Mouse (Mus musculus) hindbrain, postnatal 0 days (tissue): ENCODE results near the gene Cgref1. TPM values are rescaled to one million over a fixed set of nuclear protein-coding genes. Genes with fewer than 3 reads are reported as not detected.
A peak's percentile ranks its signal among the peaks of the same experiment; 100 is the strongest.

Source experiments
- ATAC-seq: fragments of 200-750 bp; cut with Nextera tagmentation; 2 replicates; pipeline ENCODE4 v1.8.0; 2017; ENCODE audit warnings: mild to moderate bottlenecking, moderate TSS enrichment, moderate library complexity
- DNase-seq: peaks from one replicate; pipeline ENCODE4 v3.0.0-alpha.2; 2015; ENCODE audit warnings: low spot score
- H3K27ac ChIP-seq: fragments of 300-500 bp; sonication (generic); 2 replicates; pipeline ENCODE4 v1.5.1; 2014; ENCODE audit warnings: mild to moderate bottlenecking
- H3K27me3 ChIP-seq: fragments of 300-500 bp; sonication (generic); 2 replicates; pipeline ENCODE4 v1.6.1; 2014; ENCODE audit warnings: low read length, mixed read lengths; ENCODE audit not compliant: insufficient read depth
- H3K36me3 ChIP-seq: fragments of 300-500 bp; sonication (generic); 2 replicates; pipeline ENCODE4 v1.6.1; 2014; ENCODE audit warnings: low read length, mixed read lengths; ENCODE audit not compliant: insufficient read depth
- H3K4me1 ChIP-seq: fragments of 300-500 bp; sonication (generic); 2 replicates; pipeline ENCODE4 v1.6.1; 2014; ENCODE audit warnings: antibody characterized with exemption, low read length, mixed read lengths; ENCODE audit not compliant: insufficient read depth
- H3K4me2 ChIP-seq: fragments of 300-500 bp; sonication (generic); 2 replicates; pipeline ENCODE4 v1.6.1; 2014; ENCODE audit warnings: low read depth, mild to moderate bottlenecking, low read length, moderate library complexity, mixed read lengths
- H3K4me3 ChIP-seq: fragments of 300-500 bp; sonication (generic); 2 replicates; pipeline ENCODE4 v1.5.1; 2014; ENCODE audit warnings: low read length
- H3K9ac ChIP-seq: fragments of 300-500 bp; sonication (generic); replicated peaks from 2 replicates; pipeline ENCODE4 v1.6.1; 2014; ENCODE audit warnings: mild to moderate bottlenecking, low read length, moderate library complexity, mixed read lengths
- H3K9me3 ChIP-seq: fragments of 300-500 bp; sonication (generic); 2 replicates; pipeline ENCODE4 v1.6.1; 2016; ENCODE audit warnings: low read length, mixed read lengths
- CTCF ChIP-seq: IDR thresholded peaks from 2 replicates; pipeline ENCODE4 v1.5.1; 2016; ENCODE audit warnings: antibody characterized with exemption, control low read depth, low read depth
- WGBS: fragments of 180-500 bp; shearing (Covaris S2); extraction: QIAGEN DNeasy Blood & Tissue Kit; methylation state at CpG from one replicate; pipeline ENCODE4 v1.1.7; 2014; 5-methylcytosine and 5-hydroxymethylcytosine counted together
- polyA plus RNA-seq: library from polyadenylated mRNA; unstranded; fragments of >200 nt; fragmentation: Nextera tagmentation; extraction: Ambion mirVana; gene quantifications from 2 replicates; pipeline ENCODE4 v1.2.1, GENCODE M21; 2015
- total RNA-seq: library from RNA; depleted of rRNA; stranded (reverse); fragments of >200 nt; gene quantifications from 2 replicates; pipeline ENCODE4 v1.2.3, GENCODE M21; 2014

Gene Cgref1
- total and polyA plus RNA-seq, 2 experiments from 2014 or later: 88.0 to 114 TPM

GRCm38 (mm10) chr5:30919831-30920614, 25.4 kb downstream of the Cgref1 start:
- H3K4me2 ChIP-seq: 0 out of 2 replicates have a peak overlapping the region, but pooled peaks have one; percentile 5
- H3K27me3 ChIP-seq: no peaks in the 10 kb centered on the region
- H3K9ac ChIP-seq: no peak overlapping the region
- H3K36me3 ChIP-seq: no peaks in the 10 kb centered on the region
- WGBS: 65% methylated on average over 11 of the region's 11 CpGs
- H3K4me1 ChIP-seq: peaks cover 14% of the 10 kb centered on the region
- no peaks in the 10 kb centered on the region for H3K9me3 ChIP-seq
- no peak overlapping the region for H3K27ac ChIP-seq
- TF ChIP-seq CTCF: no peak
- H3K4me3 ChIP-seq: no peak overlapping the region
- ATAC-seq (no peak), DNase-seq (no peak)

- Histone ChIP-seq H3K4me3 (no peak overlapping the region), H3K4me2 (no peak overlapping the region), H3K4me1 (peaks cover 14% of the 10 kb centered on the region), H3K27me3 (no peaks in the 10 kb centered on the region), H3K9me3 (no peaks in the 10 kb centered on the region), H3K36me3 (no peaks in the 10 kb centered on the region), H3K27ac (no peak overlapping the region), H3K9ac (no peak overlapping the region)
- no peak for DNase-seq
- ATAC-seq: no peak
- no peak for TF ChIP-seq CTCF
- 85% methylated on average over 8 of the region's 8 CpGs for WGBS
Measured at GRCm38 (mm10) chr5:30918691-30919090, 26.7 kb downstream of the Cgref1 start.

GRCm38 (mm10) chr5:30917891-30918670, 27.3 kb downstream of the Cgref1 start:
- ATAC-seq (no peak), DNase-seq (no peak)
- H3K27ac ChIP-seq: no peak overlapping the region
- no peak overlapping the region for H3K4me3 ChIP-seq
- H3K9me3 ChIP-seq: no peaks in the 10 kb centered on the region
- H3K27me3 ChIP-seq: no peaks in the 10 kb centered on the region
- no peak overlapping the region for H3K4me2 ChIP-seq
- H3K36me3 ChIP-seq: no peaks in the 10 kb centered on the region
- no peak for TF ChIP-seq CTCF
- peaks cover 14% of the 10 kb centered on the region for H3K4me1 ChIP-seq
- H3K9ac ChIP-seq: no peak overlapping the region
- 83% methylated on average over 31 of the region's 31 CpGs for WGBS

GRCm38 (mm10) chr5:30917348-30917747, 28.0 kb downstream of the Cgref1 start:
- H3K27ac ChIP-seq: no peak overlapping the region
- no peak for ATAC-seq
- H3K36me3 ChIP-seq: no peaks in the 10 kb centered on the region
- no peak for DNase-seq
- no peaks in the 10 kb centered on the region for H3K27me3 ChIP-seq
- peaks cover 8% of the 10 kb centered on the region for H3K4me1 ChIP-seq
- no peak overlapping the region for H3K9ac ChIP-seq
- H3K4me3 ChIP-seq: no peak overlapping the region
- TF ChIP-seq CTCF: no peak
- no peaks in the 10 kb centered on the region for H3K9me3 ChIP-seq
- WGBS: 89% methylated on average over 11 of the region's 11 CpGs
- no peak overlapping the region for H3K4me2 ChIP-seq

GRCm38 (mm10) chr5:30916841-30917240, 28.6 kb downstream of the Cgref1 start:
- Histone ChIP-seq H3K36me3 (no peaks in the 10 kb centered on the region), H3K9me3 (no peaks in the 10 kb centered on the region), H3K27ac (no peak overlapping the region), H3K4me2 (no peak overlapping the region), H3K4me3 (no peak overlapping the region), H3K27me3 (no peaks in the 10 kb centered on the region), H3K4me1 (peaks cover 6% of the 10 kb centered on the region), H3K9ac (no peak overlapping the region)
- WGBS: 92% methylated on average over 9 of the region's 9 CpGs
- TF ChIP-seq CTCF: no peak
- ATAC-seq (no peak), DNase-seq (no peak)

- peaks cover 6% of the 10 kb centered on the region for H3K4me1 ChIP-seq
- H3K27ac ChIP-seq: peak overlapping the region; percentile 33
- 2% methylated on average over 7 of the region's 7 CpGs for WGBS
- H3K4me3 ChIP-seq: no peak overlapping the region
- H3K27me3 ChIP-seq: no peaks in the 10 kb centered on the region
- H3K36me3 ChIP-seq: no peaks in the 10 kb centered on the region
- H3K9ac ChIP-seq: no peak overlapping the region
- 0 out of 2 replicates have a peak overlapping the region, but pooled peaks have one; percentile 23 for H3K4me2 ChIP-seq
- peak; percentile 78 for TF ChIP-seq CTCF
- DNase-seq (peak; percentile 97), ATAC-seq (peak; percentile 90)
- no peaks in the 10 kb centered on the region for H3K9me3 ChIP-seq
Measured at GRCm38 (mm10) chr5:30915974-30916433, 29.4 kb downstream of the Cgref1 start.
